Mouse (Mus musculus) stomach, postnatal 0 days (tissue): ENCODE measurements at regions not wholly inside any gene's neighbourhood (a gene's known extent, or its start where the extent isn't known, plus 50 kb on each side); places are given as distances from the start of the nearest gene placed in this dataset.

Experiments used
- CTCF ChIP-seq: IDR thresholded peaks from 2 replicates; pipeline ENCODE4 v1.5.1; 2016; ENCODE audit warnings: antibody characterized with exemption, low read depth, mild to moderate bottlenecking, moderate library complexity
- EP300 ChIP-seq: optimal IDR thresholded peaks from 2 replicates; pipeline ENCODE3; 2016; ENCODE audit warnings: antibody characterized with exemption

DNA sequence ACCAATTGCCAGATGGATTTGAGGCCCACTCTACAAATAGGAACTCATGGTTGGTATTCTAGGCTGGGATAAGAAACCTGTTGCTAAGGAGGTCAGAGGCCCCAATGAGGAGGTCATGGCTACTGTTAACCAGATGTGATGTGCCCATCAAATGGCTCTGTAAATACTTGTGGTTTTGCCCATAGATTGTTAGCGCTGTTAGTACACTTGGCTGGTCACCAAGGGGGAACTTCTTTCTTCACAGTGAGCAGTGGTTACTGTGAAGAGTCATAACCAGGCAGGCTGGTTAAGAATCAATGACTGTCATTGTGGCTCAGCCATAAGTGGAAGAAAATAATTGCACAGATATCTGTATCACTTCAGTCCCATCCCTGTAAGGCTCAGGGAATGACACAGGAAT lies 78.0 kb upstream of the Runx3 start:
- TF ChIP-seq CTCF: no peak
- TF ChIP-seq EP300: no peak
